Mouse (Mus musculus): ENCODE results near the gene Alyref.
"Not testable (repeated sequence)": the region's sequence is repeated elsewhere in the genome, so short reads cannot be mapped to it uniquely, and the experiment has no call there.

Alyref gene

GRCm38 (mm10) chr11:120603545-120603944, 5.4 kb upstream of the Alyref start:
- no peak for DNase-seq (ENCODE audit: low read depth, low spot score)

- DNase-seq (ENCODE audit: low read depth, low spot score), result no peak
Observed at GRCm38 (mm10) chr11:120600716-120601115, 2.6 kb upstream of the Alyref start.

GRCm38 (mm10) chr11:120598990-120599549, 905 bp upstream of the Alyref start:
- DNase-seq (ENCODE audit: low read depth, low spot score), result no peak

- no peak for DNase-seq (ENCODE audit: low read depth, low spot score)
Observed at GRCm38 (mm10) chr11:120597240-120598235, 627 bp downstream of the Alyref start.

GRCm38 (mm10) chr11:120588531-120588930, 9.6 kb downstream of the Alyref start:
- no peak for DNase-seq (ENCODE audit: low read depth, low spot score)

GRCm38 (mm10) chr11:120583937-120584336, 14.2 kb downstream of the Alyref start:
- peak; percentile 57 for DNase-seq (ENCODE audit: low read depth, low spot score)

- not testable (repeated sequence) for DNase-seq (ENCODE audit: low read depth, low spot score)
Observed at GRCm38 (mm10) chr11:120582982-120583293, 15.2 kb downstream of the Alyref start.

GRCm38 (mm10) chr11:120582268-120582981, 15.7 kb downstream of the Alyref start:
- peak; percentile 74 for DNase-seq (ENCODE audit: low read depth, low spot score)

- DNase-seq (ENCODE audit: low read depth, low spot score), result peak; percentile 86
Observed at GRCm38 (mm10) chr11:120581490-120582267, 16.5 kb downstream of the Alyref start, which contains the start of gene Arhgdia. TSS of gene Arhgdia (minus strand) at chr11:120581624.

GRCm38 (mm10) chr11:120580871-120581331, 17.3 kb downstream of the Alyref start:
- DNase-seq (ENCODE audit: low read depth, low spot score), result no peak

GRCm38 (mm10) chr11:120580190-120580589, 18.0 kb downstream of the Alyref start:
- no peak for DNase-seq (ENCODE audit: low read depth, low spot score)

GRCm38 (mm10) chr11:120579316-120580107, 18.7 kb downstream of the Alyref start:
- DNase-seq (ENCODE audit: low read depth, low spot score), result peak; percentile 81

- DNase-seq (ENCODE audit: low read depth, low spot score), result no peak
Observed at GRCm38 (mm10) chr11:120578694-120579243, 19.4 kb downstream of the Alyref start.

GRCm38 (mm10) chr11:120578024-120578693, 20.0 kb downstream of the Alyref start:
- DNase-seq (ENCODE audit: low read depth, low spot score), result no peak

GRCm38 (mm10) chr11:120577211-120578023, 20.7 kb downstream of the Alyref start:
- DNase-seq (ENCODE audit: low read depth, low spot score), result peak; percentile 78

GRCm38 (mm10) chr11:120576365-120576981, 21.7 kb downstream of the Alyref start:
- no peak for DNase-seq (ENCODE audit: low read depth, low spot score)

GRCm38 (mm10) chr11:120575940-120576339, 22.2 kb downstream of the Alyref start:
- no peak for DNase-seq (ENCODE audit: low read depth, low spot score)

- no peak for DNase-seq (ENCODE audit: low read depth, low spot score)
Observed at GRCm38 (mm10) chr11:120575046-120575445, 23.1 kb downstream of the Alyref start.
